Mouse (Mus musculus) CH12.LX (cell line): ENCODE results near the gene Mgarp. TPM values are rescaled to one million over a fixed set of nuclear protein-coding genes. Genes with fewer than 3 reads are reported as not detected.
A peak's percentile ranks its signal among the peaks of the same experiment; 100 is the strongest.

Experiments
- DNase-seq: peaks from one replicate; pipeline ENCODE4 v3.0.0-alpha.2; 2013; ENCODE audit errors: extremely low read depth
- H3K27ac ChIP-seq: 2 replicates; pipeline ENCODE4 v1.5.1; 2012; ENCODE audit warnings: low read depth, mild to moderate bottlenecking, control low read depth, moderate library complexity; ENCODE audit not compliant: insufficient read depth
- H3K27me3 ChIP-seq: replicated peaks from 2 replicates; pipeline ENCODE3; 2012; ENCODE audit warnings: inconsistent platforms
- H3K36me3 ChIP-seq, 2 experiments: replicated peaks in 1 of 2; 2 replicates each; pipeline versions ENCODE3 to v1.6.1; 2012; ENCODE audit warnings: inconsistent platforms in 1 of 2, low read length in 1 of 2, mild to moderate bottlenecking in 1 of 2, mixed read lengths in 1 of 2, moderate library complexity in 1 of 2; ENCODE audit not compliant: control insufficient read depth in 1 of 2, insufficient read depth in 1 of 2
- H3K4me1 ChIP-seq, 2 experiments: 2 replicates each; pipeline ENCODE4 v1.6.1; 2012; ENCODE audit warnings: inconsistent platforms in 1 of 2, moderate library complexity in 1 of 2; ENCODE audit not compliant: insufficient read depth in 2 of 2, control insufficient read depth in 1 of 2
- H3K4me2 ChIP-seq: 2 replicates; pipeline ENCODE4 v1.6.1; 2012; ENCODE audit warnings: low read depth, mild to moderate bottlenecking, control low read depth; ENCODE audit not compliant: poor library complexity, insufficient read depth, severe bottlenecking
- H3K4me3 ChIP-seq, 3 experiments: fragments of 150-350 bp in 1 of 3; sonication (generic) in 1 of 3; replicated peaks in 1 of 3; 2 replicates each; pipeline versions ENCODE3 to v1.5.1; 2011 to 2012; ENCODE audit warnings: low read depth in 2 of 3, low read length in 2 of 3, mild to moderate bottlenecking in 2 of 3, moderate library complexity in 2 of 3, control low read depth in 1 of 3, improper control_type of control experiment in 1 of 3, inconsistent platforms in 1 of 3, mixed read lengths in 1 of 3; ENCODE audit not compliant: poor library complexity in 1 of 3
- H3K79me2 ChIP-seq: replicated peaks from 2 replicates; pipeline ENCODE4 v1.6.1; 2012; ENCODE audit warnings: mild to moderate bottlenecking, moderate library complexity; ENCODE audit not compliant: control insufficient read depth, poor library complexity, insufficient read depth, severe bottlenecking; ENCODE audit errors: extremely low read depth
- H3K9ac ChIP-seq: 2 replicates; pipeline ENCODE4 v1.6.1; 2012; ENCODE audit warnings: low read depth, mild to moderate bottlenecking, control low read depth, moderate library complexity; ENCODE audit not compliant: insufficient read depth
- H3K9me3 ChIP-seq: replicated peaks from 2 replicates; pipeline ENCODE3; 2012; ENCODE audit warnings: low read length, inconsistent platforms, mixed read lengths
- CHD1 ChIP-seq: IDR thresholded peaks from 2 replicates; pipeline ENCODE4 v1.6.1; 2012; ENCODE audit warnings: low read depth, low read length, improper control_type of control experiment, inconsistent platforms
- CHD2 ChIP-seq: IDR thresholded peaks from 2 replicates; pipeline ENCODE4 v1.6.1; 2011; ENCODE audit warnings: low read length, improper control_type of control experiment
- GABPA ChIP-seq: IDR thresholded peaks from 2 replicates; pipeline ENCODE4 v1.6.1; 2012; ENCODE audit warnings: low read depth, low read length, improper control_type of control experiment, inconsistent platforms; ENCODE audit not compliant: insufficient replicate concordance
- HCFC1 ChIP-seq: IDR thresholded peaks from 2 replicates; pipeline ENCODE4 v1.6.1; 2012; ENCODE audit warnings: low read depth, mild to moderate bottlenecking, inconsistent platforms, low read length, improper control_type of control experiment
- JUN ChIP-seq: IDR thresholded peaks from 2 replicates; pipeline ENCODE4 v1.6.1; 2011; ENCODE audit warnings: low read depth, mild to moderate bottlenecking, low read length, improper control_type of control experiment, moderate library complexity; ENCODE audit not compliant: insufficient read depth
- KAT2A ChIP-seq: IDR thresholded peaks from 2 replicates; pipeline ENCODE4 v1.6.1; 2012; ENCODE audit warnings: low read length, improper control_type of control experiment, inconsistent platforms; ENCODE audit not compliant: insufficient replicate concordance
- MAFK ChIP-seq: IDR thresholded peaks from 2 replicates; pipeline ENCODE4 v1.6.1; 2011; ENCODE audit warnings: low read length, improper control_type of control experiment; ENCODE audit not compliant: insufficient replicate concordance
- MAZ ChIP-seq: IDR thresholded peaks from 2 replicates; pipeline ENCODE4 v1.6.1; 2012; ENCODE audit warnings: low read depth, mild to moderate bottlenecking, inconsistent platforms, low read length, improper control_type of control experiment, moderate library complexity
- MEF2A ChIP-seq: IDR thresholded peaks from 2 replicates; pipeline ENCODE4 v1.6.1; 2014; ENCODE audit warnings: low read depth, mild to moderate bottlenecking, inconsistent platforms, low read length, improper control_type of control experiment, borderline replicate concordance
- MXI1 ChIP-seq: IDR thresholded peaks from 2 replicates; pipeline ENCODE4 v1.6.1; 2011; ENCODE audit warnings: mild to moderate bottlenecking, low read depth, low read length, improper control_type of control experiment
- MYC ChIP-seq: IDR thresholded peaks from 2 replicates; pipeline ENCODE4 v1.6.1; 2011; ENCODE audit warnings: low read depth, mild to moderate bottlenecking, improper control_type of control experiment, low read length
- PAX5 ChIP-seq: IDR thresholded peaks from 2 replicates; pipeline ENCODE4 v1.6.1; 2012; ENCODE audit warnings: low read length, inconsistent platforms, mixed read lengths
- TBP ChIP-seq: conservative IDR thresholded peaks from 2 replicates; pipeline ENCODE4 v1.6.1; 2011; ENCODE audit warnings: low read depth, low read length, improper control_type of control experiment
- TCF12 ChIP-seq: IDR thresholded peaks from 2 replicates; pipeline ENCODE4 v1.6.1; 2014; ENCODE audit warnings: low read depth, mild to moderate bottlenecking, inconsistent platforms, low read length, improper control_type of control experiment
- UBTF ChIP-seq: IDR thresholded peaks from 2 replicates; pipeline ENCODE4 v1.6.1; 2012; ENCODE audit warnings: low read depth, mild to moderate bottlenecking, inconsistent platforms, low read length, improper control_type of control experiment, moderate library complexity
- ZC3H11A ChIP-seq: IDR thresholded peaks from 2 replicates; pipeline ENCODE4 v1.6.1; 2012; ENCODE audit warnings: low read depth, mild to moderate bottlenecking, inconsistent platforms, low read length, improper control_type of control experiment
- ZKSCAN1 ChIP-seq: IDR thresholded peaks from 2 replicates; pipeline ENCODE4 v1.6.1; 2012; ENCODE audit warnings: low read depth, inconsistent platforms, low read length, improper control_type of control experiment, borderline replicate concordance
- ZMIZ1 ChIP-seq: IDR thresholded peaks from 2 replicates; pipeline ENCODE4 v1.6.1; 2012; ENCODE audit warnings: low read depth, mild to moderate bottlenecking, inconsistent platforms, low read length, improper control_type of control experiment
- ZNF384 ChIP-seq: IDR thresholded peaks from 2 replicates; pipeline ENCODE4 v1.6.1; 2012; ENCODE audit warnings: low read depth, low read length, improper control_type of control experiment, inconsistent platforms
- dilution Hi-C: fragments of 300-500 bp; cut with MboI; formaldehyde crosslinking; loops from 2 replicates; pipeline ENCODE4 v1.14.3; 2020; ENCODE audit warnings: low sequenced_read_pairs; ENCODE audit not compliant: extremely low pct_unique_long_range_greater_than_20kb, extremely low pct_ligation_motif_present
- in situ Hi-C: fragments of 300-500 bp; cut with MboI; formaldehyde crosslinking; loops from 3 replicates; pipeline ENCODE4 v1.14.3; 2019; ENCODE audit warnings: low sequenced_read_pairs, low pct_ligation_motif_present, low pct_unique_long_range_greater_than_20kb, mixed read lengths
- polyA plus RNA-seq: library from polyadenylated mRNA; unstranded; fragments of >175 nt; gene quantifications from 2 replicates; pipeline ENCODE4 v1.2.1, GENCODE M21; 2012; ENCODE audit warnings: low read depth; ENCODE audit not compliant: insufficient read length
- total RNA-seq, 2 experiments: library from RNA; depleted of rRNA; stranded (reverse); fragments of 300-350 nt in 1 of 2; fragments of >200 nt in 1 of 2; gene quantifications; 2 replicates each; pipeline ENCODE4 v1.2.3; 2012 to 2014

The Mgarp gene
- total and polyA plus RNA-seq, 3 experiments = not detected

GRCm38 (mm10) chr3:51421921-51422320 is 25.4 kb upstream of the Mgarp start:
- TF ChIP-seq UBTF = no peak
- TF ChIP-seq ZKSCAN1 = no peak
- TF ChIP-seq PAX5 = no peak
- no peak for TF ChIP-seq MAZ
- no peak for TF ChIP-seq MEF2A
- no peak for TF ChIP-seq MYC
- no peak for TF ChIP-seq ZMIZ1
- TF ChIP-seq HCFC1 = no peak
- TF ChIP-seq ZC3H11A = no peak
- no peak for TF ChIP-seq GABPA
- no peak for TF ChIP-seq KAT2A
- TF ChIP-seq CHD2 = no peak
- TF ChIP-seq TCF12 = no peak
- TF ChIP-seq JUN = no peak
- TF ChIP-seq TBP = no peak
- TF ChIP-seq MAFK = no peak
- no peak for TF ChIP-seq CHD1
- TF ChIP-seq MXI1 = no peak
- H3K4me2 ChIP-seq = no peak overlapping the region
- no peak for DNase-seq
- peaks cover 6 to 28% of the 10 kb centered on the region in 2 experiments for H3K36me3 ChIP-seq
- no peaks in the 10 kb centered on the region for H3K9me3 ChIP-seq
- no peak overlapping the region for H3K4me3 ChIP-seq
- dilution Hi-C loops (no loop called here), in situ Hi-C loops (no loop called here)
- peaks cover 87% of the 10 kb centered on the region for H3K79me2 ChIP-seq
- no peak overlapping the region for H3K9ac ChIP-seq
- H3K27me3 ChIP-seq = no peaks in the 10 kb centered on the region
- H3K27ac ChIP-seq = no peak overlapping the region
- peaks cover 0 to 67% of the 10 kb centered on the region in 2 experiments; a peak in 3 of 4 replicates for H3K4me1 ChIP-seq

- peak overlapping the region in 1 of 3 experiments; percentile 82 for H3K4me3 ChIP-seq
- TF ChIP-seq GABPA = no peak
- peak; percentile 58 for TF ChIP-seq ZNF384
- H3K4me2 ChIP-seq = peak overlapping the region; percentile 73
- dilution Hi-C loops = no loop called here
- H3K27me3 ChIP-seq = no peaks in the 10 kb centered on the region
- in situ Hi-C loops = no loop called here
- peaks cover 0 to 62% of the 10 kb centered on the region in 2 experiments; a peak in 3 of 4 replicates for H3K4me1 ChIP-seq
- no peak for DNase-seq
- peak overlapping the region; percentile 68 for H3K9ac ChIP-seq
- H3K36me3 ChIP-seq = peaks cover 6 to 29% of the 10 kb centered on the region in 2 experiments
- no peaks in the 10 kb centered on the region for H3K9me3 ChIP-seq
- no peak overlapping the region for H3K27ac ChIP-seq
- H3K79me2 ChIP-seq = peaks cover 76% of the 10 kb centered on the region
Measured at GRCm38 (mm10) chr3:51417966-51418365, 21.4 kb upstream of the Mgarp start.
